Comparison of ENCODE assay signal across 9 mouse cellular contexts in genomic region chr2:136449265-136449664, GRCm38 (mm10). TPM values are rescaled to one million over a fixed set of nuclear protein-coding genes. Genes with fewer than 3 reads are reported as not detected.
A peak's percentile ranks its signal among the peaks of the same experiment; 100 is the strongest.
DNase-seq lines count a peak whose midpoint lies in the region; ATAC-seq and TF ChIP-seq lines count a peak whose summit lies in the region.
"Had no signal": no experiment of that assay in that cellular context is flagged by ENCODE, and none has a peak within 500 bp of the region (broad histone marks: within the 10 kb centered on the region; RNA-seq: fewer than 3 reads in every experiment).

No protein-coding gene starts in this region.

- peak; percentile 87 for TF ChIP-seq CTCF in layer of hippocampus, adult 2 months (conservative IDR thresholded peaks at IDR 0.05)

- peak; percentile 51 for DNase-seq in left cerebral cortex, adult 11 months (ENCODE audit: low spot score)
- DNase-seq in left cerebral cortex, postnatal 36 days (ENCODE audit: low spot score in 2 of 2) = no peak
- DNase-seq in R1 (ENCODE audit: low read depth, low spot score) (peak; percentile 30), MN1 (ENCODE audit: low spot score) (no peak)
- DNase-seq in layer of hippocampus, adult 2 months (ENCODE audit: low spot score in 2 of 2) = peak; percentile 27 to 43
- DNase-seq in thymus, postnatal 25 days = no peak

- no peak overlapping the region for H3K27ac ChIP-seq in layer of hippocampus, adult 2 months
- H3K27ac ChIP-seq: neural tube, embryonic 13.5 days had no signal

- H3K4me3 ChIP-seq in layer of hippocampus, adult 2 months = no peak overlapping the region
- H3K4me3 ChIP-seq: neural tube, embryonic 13.5 days had no signal

- ATAC-seq in common myeloid progenitor, adult 5-6 weeks (replicated peaks; ENCODE audit: low read depth, poor library complexity, severe bottlenecking) = 0 out of 2 replicates have a peak, but pooled peaks have one; percentile 56
- ATAC-seq in granulocyte monocyte progenitor cell, adult 5-6 weeks (replicated peaks; ENCODE audit: poor library complexity, severe bottlenecking) = no peak

- intact Hi-C loops in left cerebral cortex, postnatal 36 days (cut with DNase I) = loop anchor here (1.0 to 5.0 kb wide), 2 partner anchors 62 to 300 kb away; partner anchors contain the start of gene Pak7

RNA-seq across cellular contexts. Expression of gene Ankef1, which starts 52.4 kb away (rescaled TPM):
- total RNA-seq in left cerebral cortex, postnatal 36 days (2021) = 1 to 10 TPM; 1.3 to 1.7 TPM
- total RNA-seq in common myeloid progenitor, adult 5-6 weeks (2017) = not detected in 2 replicates
- 1 to 10 TPM; 1.6 to 2.9 TPM for total RNA-seq in layer of hippocampus, adult 2 months (2021)
- not detected in 2 replicates for total RNA-seq in granulocyte monocyte progenitor cell, adult 5-6 weeks (2014; fragmentation: Nextera tagmentation)
- total RNA-seq in granulocyte monocyte progenitor cell, adult 5-6 weeks (2017) = not detected in 2 replicates

Comparison
In these comparisons a context has a peak if more than half of its experiments do, and no peak if none do; other contexts are left out.
1. DNase-seq: peak in left cerebral cortex, adult 11 months (single experiment), R1 (single experiment) and layer of hippocampus, adult 2 months (2 of 2); none in left cerebral cortex, postnatal 36 days (0 of 2), thymus, postnatal 25 days (single experiment) and MN1 (single experiment).